Mouse (Mus musculus) left cerebral cortex, postnatal 14 days (tissue): ENCODE measurements around the gene Brd7. TPM values are rescaled to one million over a fixed set of nuclear protein-coding genes. Genes with fewer than 3 reads are reported as not detected.

Experiments
- DNase-seq, 2 experiments: peaks; one replicate each; pipeline ENCODE4 v3.0.0; 2021 to 2022; ENCODE audit warnings: low spot score in 2 of 2, mixed read lengths in 1 of 2
- intact Hi-C: fragments of 180-260 bp; cut with DNase I; formaldehyde crosslinking; loops from one replicate; pipeline ENCODE4 v1.15.1; 2025
- total RNA-seq, 2 experiments: library from RNA; stranded (reverse); gene quantifications; 2 replicates each; pipeline ENCODE4 v1.2.3; 2021

The Brd7 gene
- total RNA-seq, 2 experiments from 2014 or later = 60.0 to 60.1 TPM

DNA sequence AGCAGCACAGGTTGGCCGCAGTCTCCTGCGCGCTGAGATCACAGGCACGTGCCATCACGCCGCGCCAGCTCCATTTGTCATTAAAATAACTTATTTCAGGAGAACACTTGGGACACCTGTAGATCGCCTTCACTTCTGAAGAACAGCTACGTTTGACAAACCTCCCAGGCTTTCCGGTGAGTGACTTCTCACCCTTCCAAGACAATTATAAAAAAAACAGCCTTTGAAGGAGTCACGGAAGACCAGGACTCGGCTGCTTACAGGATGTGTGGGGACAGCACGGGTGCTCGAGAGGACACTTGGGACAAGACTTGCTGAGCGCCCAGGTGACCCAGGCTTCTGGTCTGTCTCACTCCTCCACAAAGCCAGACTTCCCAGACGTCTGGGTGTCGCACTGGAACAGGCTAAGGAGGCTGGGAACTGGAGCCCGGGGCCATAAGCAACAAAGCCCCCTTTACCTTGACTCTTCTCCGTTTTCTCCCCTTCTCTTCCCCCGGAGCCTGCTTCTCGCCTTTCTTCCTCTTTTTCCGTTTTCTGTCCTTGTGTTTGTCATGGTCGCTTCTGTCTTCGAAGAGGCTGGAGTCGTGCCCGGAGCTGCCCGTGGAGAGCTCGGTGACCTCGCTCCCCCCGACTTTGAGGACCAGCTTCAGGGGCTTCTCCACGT lies 818 bp downstream of the Brd7 start:
- DNase-seq = peak; percentile 19 to 27

DNA sequence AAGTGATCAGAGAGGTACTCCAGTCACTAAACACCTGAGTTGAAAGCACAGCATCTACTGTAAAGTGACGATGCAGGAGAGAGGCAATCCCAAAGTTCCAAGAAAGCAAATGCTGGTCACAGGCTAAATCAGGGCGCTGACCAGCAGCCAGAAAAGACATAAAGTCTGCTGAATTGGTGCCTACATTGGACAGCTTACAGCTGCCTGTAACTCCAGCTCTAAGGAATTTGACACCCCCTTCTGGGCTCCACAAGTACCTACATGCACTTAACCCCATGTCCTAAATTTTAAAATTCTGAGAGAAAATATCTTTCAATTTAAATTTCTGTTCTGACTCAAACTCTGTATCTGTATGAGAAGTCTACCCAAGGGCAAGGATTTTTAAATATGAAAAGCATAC lies 2.0 kb downstream of the Brd7 start:
- no peak for DNase-seq
- intact Hi-C loops = loop anchor here (2.0 to 10.0 kb wide), 4 partner anchors 93 to 365 kb away; partner anchors contain the start of genes Cyld and Nkd1

More for the DNA sequence above, 818 bp downstream of the Brd7 start:
- intact Hi-C loops = loop anchor here (5.0 kb wide), 2 partner anchors 161 to 336 kb away; partner anchors contain the start of genes Cyld and Nkd1

DNA sequence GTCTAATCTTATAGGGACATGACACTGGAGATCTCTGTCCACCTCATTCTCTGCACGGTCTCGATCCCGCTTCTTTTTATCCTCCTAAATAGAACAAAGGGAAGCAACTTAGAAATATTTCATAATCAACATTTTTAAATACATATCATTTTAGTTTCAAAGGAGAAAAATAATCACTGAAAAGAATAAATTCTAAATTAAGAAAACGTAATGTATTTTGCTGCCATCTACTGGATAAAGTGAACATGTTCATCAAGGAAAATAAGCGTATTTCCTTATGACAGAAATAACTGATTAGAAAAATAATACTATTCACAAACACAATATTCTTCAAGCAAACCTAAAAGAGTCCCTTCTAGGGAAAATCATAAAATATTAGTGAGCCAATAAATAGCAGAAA lies 4.0 kb downstream of the Brd7 start:
- no peak for DNase-seq
- intact Hi-C loops = loop anchor here (2.0 to 10.0 kb wide), 2 partner anchors 91 to 367 kb away; no protein-coding TSS in a partner anchor

- no peak for DNase-seq
- intact Hi-C loops = loop anchor here (10.0 kb wide), 1 partner anchor 367 kb away; no protein-coding TSS in a partner anchor
These were observed 4.6 kb downstream of the Brd7 start for GRCm38 (mm10) chr8:88357226-88357933.

DNA sequence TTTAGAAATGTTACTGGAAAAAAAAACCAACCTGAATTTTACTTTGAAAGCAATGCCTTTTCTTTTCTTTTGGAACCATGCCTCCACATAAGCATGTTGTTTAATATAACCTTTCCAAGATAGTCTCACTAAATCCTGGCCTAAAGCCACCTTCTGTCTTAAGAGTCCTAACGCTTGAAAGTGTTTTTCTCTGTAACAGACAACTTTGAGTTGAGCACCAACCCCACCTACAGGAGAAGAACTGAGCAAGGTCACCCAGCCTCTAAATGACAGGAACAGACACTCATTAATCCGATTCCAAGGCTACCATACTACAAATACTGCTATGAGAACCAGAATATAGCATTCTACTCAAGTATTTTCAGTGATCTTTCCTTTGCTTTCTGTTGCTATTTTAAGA lies 12.9 kb downstream of the Brd7 start:
- no peak for DNase-seq
- intact Hi-C loops = loop anchor here (10.0 kb wide), 1 partner anchor 204 kb away; no protein-coding TSS in a partner anchor

DNA sequence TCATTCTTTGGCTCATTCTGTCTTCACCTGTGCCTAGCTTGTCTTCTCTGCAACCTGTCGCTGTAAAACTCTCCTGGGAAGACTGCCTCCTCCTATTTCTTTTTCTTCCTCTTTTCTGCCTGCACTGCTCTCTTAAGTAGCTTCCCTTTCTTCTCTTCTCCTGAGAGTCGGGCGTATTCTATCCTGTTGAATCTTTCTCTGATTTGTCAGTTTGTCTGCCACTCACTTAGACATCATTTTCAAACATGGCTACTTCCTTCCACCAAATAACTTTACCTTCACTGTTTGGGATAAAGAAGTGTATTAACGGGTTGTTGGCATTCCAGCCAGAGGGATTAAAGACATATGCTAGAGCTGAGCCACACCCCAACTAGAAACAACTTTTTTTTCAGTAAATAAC lies 20.0 kb downstream of the Brd7 start:
- intact Hi-C loops = loop anchor here (5.0 to 10.0 kb wide), 2 partner anchors 75 to 197 kb away; no protein-coding TSS in a partner anchor

GRCm38 (mm10) chr8:88339887-88340695 lies 21.9 kb downstream of the Brd7 start:
- DNase-seq = no peak
- intact Hi-C loops = loop anchor here (5.0 to 10.0 kb wide), 2 partner anchors 73 to 195 kb away; no protein-coding TSS in a partner anchor

More for the DNA sequence above, 20.0 kb downstream of the Brd7 start:
- no peak for DNase-seq

GRCm38 (mm10) chr8:88339221-88339620 lies 22.8 kb downstream of the Brd7 start:
- DNase-seq = peak in 1 of 2 experiments; percentile 38
- intact Hi-C loops = no loop called here

- intact Hi-C loops = loop anchor here (5.0 kb wide), 1 partner anchor 63 kb away; the partner anchor contains the start of gene Adcy7
- DNase-seq = no peak
These were observed 27.0 kb downstream of the Brd7 start for GRCm38 (mm10) chr8:88334975-88335374.

- intact Hi-C loops = loop anchor here (5.0 kb wide), 1 partner anchor 62 kb away; the partner anchor contains the start of gene Adcy7
- no peak for DNase-seq
These were observed 27.6 kb downstream of the Brd7 start for GRCm38 (mm10) chr8:88334384-88334783.

DNA sequence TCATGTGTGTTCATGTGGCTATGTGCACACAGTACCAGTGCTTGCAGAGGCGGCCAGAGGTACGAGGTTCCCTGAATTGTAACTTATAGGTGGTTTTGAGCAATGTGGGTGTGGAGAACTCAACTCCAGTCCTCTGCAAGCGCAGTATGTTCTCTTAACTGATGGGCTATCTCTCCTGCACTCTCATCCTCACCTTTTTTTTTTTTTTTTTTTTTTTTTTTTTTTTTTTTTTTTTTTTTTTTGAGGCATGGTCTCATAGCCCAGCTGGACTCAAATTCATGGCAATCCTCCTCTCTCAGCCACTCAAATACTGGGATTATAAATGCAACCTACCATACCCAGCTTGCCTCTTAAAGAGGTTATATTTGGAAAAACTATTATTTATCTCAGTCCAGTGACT lies 31.2 kb downstream of the Brd7 start:
- intact Hi-C loops = loop anchor here (5.0 kb wide), 1 partner anchor 59 kb away; the partner anchor contains the start of gene Adcy7
- DNase-seq = no peak

DNA sequence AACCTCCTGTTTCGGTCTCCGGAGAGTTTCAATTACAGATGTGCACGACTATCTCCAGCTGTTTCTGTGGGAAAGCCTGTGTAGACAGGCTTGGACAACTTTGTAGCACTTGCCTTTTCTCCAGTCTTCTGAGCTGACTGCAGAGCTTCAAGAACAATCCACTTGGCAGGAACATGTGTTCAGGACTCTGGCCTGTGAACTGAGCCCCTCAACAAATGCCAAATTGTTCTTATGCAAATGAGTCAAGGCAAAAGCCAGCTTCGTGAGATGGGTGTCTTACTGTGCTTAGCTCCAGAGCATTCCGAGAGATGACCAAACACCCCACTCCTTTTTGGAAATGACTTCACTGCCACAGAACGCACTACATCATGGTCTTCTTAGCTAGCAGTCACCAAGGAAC lies 33.3 kb downstream of the Brd7 start:
- DNase-seq = no peak

DNA sequence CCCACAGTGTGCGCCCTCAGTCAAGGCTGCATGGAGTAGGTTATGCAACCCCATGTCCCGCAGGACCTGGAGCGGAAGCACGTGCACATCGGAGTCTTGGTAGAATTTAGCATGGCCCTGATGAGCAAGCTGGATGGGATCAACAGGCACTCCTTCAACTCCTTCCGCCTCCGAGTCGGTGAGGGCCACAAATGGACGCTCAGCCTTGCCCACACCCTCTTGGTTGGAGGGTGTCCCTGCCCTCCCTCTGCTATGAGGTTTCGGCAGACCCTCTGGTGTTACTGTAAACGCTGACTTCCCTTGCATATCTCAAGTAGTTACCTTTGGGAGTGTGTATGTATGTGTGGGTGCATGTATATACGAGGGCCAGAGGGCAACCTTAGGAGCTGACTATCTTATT lies 35.7 kb downstream of the Brd7 start:
- DNase-seq = no peak
- intact Hi-C loops = no loop called here

More for the DNA sequence above, 33.3 kb downstream of the Brd7 start:
- intact Hi-C loops = no loop called here

GRCm38 (mm10) chr8:88325795-88326194 lies 36.2 kb downstream of the Brd7 start:
- intact Hi-C loops = no loop called here
- DNase-seq = no peak

- intact Hi-C loops = no loop called here
- DNase-seq = no peak
These were observed 36.7 kb downstream of the Brd7 start for GRCm38 (mm10) chr8:88325251-88325650.

DNA sequence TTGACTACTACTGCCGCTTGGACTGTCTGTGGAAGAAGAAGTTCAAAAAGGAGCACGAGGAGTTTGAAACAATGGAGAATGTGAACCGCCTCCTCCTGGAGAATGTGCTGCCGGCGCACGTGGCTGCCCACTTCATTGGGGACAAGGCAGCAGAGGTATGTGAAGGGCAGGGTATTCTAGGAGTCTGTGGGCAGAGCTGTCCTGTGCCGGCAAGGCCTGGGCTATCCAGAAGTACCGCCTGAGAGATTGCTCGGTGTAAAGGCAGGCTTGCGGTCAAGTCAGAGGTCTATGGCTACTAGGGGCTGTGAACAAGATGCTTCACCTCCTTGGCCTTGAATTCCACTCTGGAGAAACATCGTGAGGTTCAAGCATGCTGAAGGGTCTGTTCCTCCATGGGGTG lies 37.2 kb downstream of the Brd7 start:
- intact Hi-C loops = no loop called here
- DNase-seq = no peak

DNA sequence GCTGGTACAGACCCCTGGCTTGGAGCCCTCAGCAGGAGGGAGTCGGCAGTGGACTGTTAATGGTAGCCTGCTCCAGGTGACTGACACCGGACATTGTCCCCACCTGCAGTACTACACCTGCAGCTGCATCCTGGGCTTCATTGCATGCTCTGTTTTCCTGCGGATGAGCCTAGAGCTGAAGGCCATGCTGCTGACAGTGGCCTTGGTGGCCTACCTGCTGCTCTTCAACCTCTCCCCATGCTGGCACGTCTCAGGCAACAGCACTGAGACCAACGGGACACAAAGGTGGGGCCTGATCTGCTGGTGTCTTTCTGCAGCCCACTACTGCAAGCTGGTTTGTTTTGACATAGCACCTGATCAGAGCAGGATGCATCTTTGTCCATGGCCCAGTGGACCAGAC lies 38.5 kb downstream of the Brd7 start:
- no peak for DNase-seq
- intact Hi-C loops = no loop called here

GRCm38 (mm10) chr8:88321387-88321786 lies 40.6 kb downstream of the Brd7 start:
- DNase-seq = no peak
- intact Hi-C loops = no loop called here

DNA sequence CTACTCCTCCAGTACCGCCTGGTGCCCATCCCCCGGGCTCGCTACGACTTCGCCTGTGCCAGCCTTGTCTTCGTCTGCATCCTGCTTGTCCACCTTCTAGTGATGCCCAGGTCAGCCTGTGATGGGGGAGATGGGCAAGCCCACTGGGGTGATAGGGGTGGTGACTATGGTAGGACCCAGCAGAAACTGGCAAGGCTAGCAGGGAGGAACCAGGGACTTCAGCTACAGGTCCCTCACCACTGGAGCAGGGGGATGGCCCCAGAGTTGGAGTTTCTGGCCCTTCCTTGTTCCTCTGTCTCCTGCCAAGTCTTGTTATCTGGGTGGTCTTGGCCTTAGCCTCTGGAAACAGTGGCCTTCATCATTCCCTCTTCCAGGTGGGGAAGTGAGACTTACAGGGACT lies 41.9 kb downstream of the Brd7 start:
- no peak for DNase-seq
- intact Hi-C loops = no loop called here
